Mouse (Mus musculus): ENCODE measurements around the gene Olfm2.
A peak's percentile ranks its signal among the peaks of the same experiment; 100 is the strongest.
"Not testable (repeated sequence)": the region's sequence is repeated elsewhere in the genome, so short reads cannot be mapped to it uniquely, and the experiment has no call there.

Olfm2 gene

GRCm38 (mm10) chr9:20653859-20654258, 92.3 kb downstream of the Olfm2 start:
- DNase-seq (ENCODE audit: low spot score in 2 of 2): no peak

DNA sequence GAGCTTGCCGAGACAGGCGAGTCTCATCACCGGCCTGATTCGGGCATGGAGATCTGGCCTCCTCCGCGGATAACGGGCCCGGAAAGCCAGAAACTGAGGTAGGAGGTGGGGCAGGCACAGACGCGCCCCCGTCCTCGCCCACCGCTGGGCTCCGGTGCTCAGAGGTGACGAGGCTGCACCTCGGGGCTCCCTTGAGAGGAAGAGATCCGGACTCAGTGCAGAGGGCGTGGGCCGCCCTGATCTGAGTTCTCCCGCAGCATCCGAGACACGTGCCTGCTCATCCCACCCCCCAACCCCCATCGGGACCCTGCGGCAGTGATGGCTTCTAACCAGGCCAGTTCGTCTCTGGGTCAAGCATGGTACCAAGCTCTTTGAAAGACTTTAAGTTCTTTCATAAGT, 93.9 kb downstream of the Olfm2 start:
- no peak for DNase-seq (ENCODE audit: low spot score in 2 of 2)

- DNase-seq (ENCODE audit: low spot score in 2 of 2): peak; percentile 98 to 99
These were observed 94.4 kb downstream of the Olfm2 start, which contains the start of gene Pin1 for GRCm38 (mm10) chr9:20651602-20652259. Gene Pin1 (plus strand): TSS chr9:20652095.

DNA sequence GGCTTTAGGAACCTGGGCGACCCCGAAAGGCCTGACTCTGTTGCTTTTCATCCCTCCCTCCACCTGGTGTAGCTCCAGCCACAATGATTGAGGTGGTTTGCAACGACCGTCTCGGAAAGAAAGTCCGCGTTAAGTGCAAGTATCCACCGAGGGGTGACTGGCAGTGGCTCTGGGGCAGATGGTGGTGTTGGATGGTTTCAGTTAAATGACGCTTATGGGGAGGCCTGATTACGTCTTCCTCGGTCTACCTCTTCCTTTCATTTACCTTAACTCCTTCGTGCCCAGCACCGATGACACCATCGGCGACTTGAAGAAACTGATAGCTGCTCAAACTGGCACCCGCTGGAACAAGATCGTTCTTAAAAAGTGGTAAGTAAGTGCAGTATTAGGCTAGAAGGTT, 101.0 kb downstream of the Olfm2 start:
- peak; percentile 71 to 77 for DNase-seq (ENCODE audit: low spot score in 2 of 2)

DNA sequence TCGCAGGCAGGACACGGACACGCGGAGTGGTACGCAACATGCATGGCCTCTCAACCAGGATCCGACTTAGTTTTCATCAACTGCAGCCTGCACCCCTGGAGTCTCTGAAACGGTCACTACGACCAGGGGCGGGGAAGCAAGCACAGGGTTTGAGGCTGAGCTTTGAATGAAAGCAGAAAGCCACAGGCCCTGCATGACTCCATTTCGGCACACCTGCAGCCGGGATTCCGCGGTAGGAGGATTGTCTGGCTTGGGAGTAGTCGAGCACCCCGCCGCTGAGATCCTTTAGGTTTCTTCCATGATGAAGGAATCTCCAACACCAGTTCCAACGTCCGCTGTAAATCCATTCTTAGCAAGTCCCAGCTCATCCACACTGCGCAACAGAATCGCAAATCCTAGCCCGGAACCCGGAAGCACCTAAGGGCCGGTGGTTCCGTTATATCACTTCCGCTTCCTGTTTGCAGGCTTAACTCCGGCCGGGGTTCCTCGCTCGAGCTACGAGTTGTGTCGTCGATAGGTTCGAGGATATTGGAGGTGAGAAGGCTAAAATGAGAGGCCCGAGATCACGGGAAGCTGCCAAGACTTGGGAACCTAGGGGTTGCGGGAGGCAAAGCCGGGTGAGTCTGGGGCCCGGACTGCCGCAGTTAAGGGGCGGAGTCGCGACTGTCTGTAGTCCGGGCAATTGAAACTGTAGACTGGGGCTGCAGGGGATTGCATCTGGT, 101.6 kb downstream of the Olfm2 start, which contains the start of gene Fbxl12:
TSS of gene Fbxl12 (minus strand) at position 408 of the 722 bp plus-strand sequence.
- DNase-seq (ENCODE audit: low spot score in 2 of 2): peak; percentile 76 to 79

GRCm38 (mm10) chr9:20643781-20644180, 102.4 kb downstream of the Olfm2 start:
- peak in 1 of 2 experiments; percentile 14 for DNase-seq (ENCODE audit: low spot score in 2 of 2)

DNA sequence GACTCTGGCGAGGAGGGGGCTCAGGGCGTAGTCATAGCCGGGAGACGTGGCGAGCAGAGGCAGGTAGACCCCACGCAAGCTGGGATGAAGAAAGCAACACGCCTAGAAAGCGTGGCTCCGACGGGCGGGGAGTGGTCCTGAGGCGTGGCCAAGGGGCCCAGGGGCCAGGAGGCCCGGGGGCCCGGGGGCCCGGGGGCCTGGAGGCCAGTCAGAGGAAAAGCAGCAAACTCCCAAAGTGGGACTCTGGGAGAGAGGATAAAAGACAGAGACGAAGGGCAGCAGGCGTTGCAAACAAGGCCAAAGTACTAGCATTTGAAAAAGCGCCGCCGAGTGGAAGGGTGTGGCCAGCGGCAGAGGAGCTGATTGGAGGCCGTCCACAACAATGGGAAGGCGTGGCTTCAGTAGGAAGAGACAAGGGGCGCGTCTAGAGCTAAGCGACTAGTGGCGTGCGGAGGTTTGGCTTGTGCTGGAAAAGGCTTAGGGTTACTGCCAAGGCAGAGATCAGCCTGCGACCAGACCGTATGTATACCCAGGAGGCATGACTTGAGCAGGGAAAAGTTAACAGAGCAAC, 103.2 kb downstream of the Olfm2 start:
- DNase-seq (ENCODE audit: low spot score in 2 of 2): peak; percentile 76 to 86

DNA sequence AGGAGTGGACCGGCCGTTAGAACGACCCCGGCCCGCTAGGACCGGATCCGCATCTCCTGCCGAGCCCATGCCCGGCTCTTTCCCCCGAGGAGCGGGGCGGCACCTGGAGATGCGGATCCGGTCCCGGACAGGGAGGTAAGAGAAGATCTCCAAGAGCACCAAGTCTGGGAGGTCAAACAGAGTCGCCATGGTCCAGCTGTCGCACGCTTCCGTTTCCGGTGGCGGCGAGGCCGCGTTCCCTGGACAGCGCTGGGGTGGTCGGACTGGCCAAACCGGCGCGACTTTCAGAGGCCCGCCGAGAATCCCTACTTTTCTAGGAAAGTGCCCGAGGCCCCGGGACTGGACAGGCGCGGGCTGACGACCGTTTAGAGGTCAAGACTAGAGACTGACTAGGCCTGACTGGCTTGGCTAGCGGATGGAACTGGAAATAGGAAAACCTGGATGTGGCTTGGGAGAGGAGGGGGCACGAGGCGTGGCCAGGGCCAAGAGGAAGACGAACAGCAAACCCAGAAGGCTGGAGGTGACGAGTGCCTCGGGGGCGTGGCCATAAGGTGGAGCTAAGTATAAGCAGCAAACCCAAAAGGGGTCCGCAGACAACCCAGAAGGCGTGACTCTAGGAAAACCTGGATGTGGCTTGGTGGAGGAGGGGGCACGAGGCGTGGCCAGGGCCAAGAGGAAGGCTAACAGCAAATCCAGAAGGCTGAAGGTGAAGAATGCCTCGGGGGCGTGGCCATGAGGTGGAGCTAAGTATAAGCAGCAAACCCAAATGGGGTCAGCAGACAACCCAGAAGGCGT, 103.9 kb downstream of the Olfm2 start, which contains the start of gene Ubl5:
TSS of gene Ubl5 (plus strand) at position 778 of the 795 bp plus-strand sequence.
- DNase-seq (ENCODE audit: low spot score in 2 of 2): peak; percentile 16 to 26

DNA sequence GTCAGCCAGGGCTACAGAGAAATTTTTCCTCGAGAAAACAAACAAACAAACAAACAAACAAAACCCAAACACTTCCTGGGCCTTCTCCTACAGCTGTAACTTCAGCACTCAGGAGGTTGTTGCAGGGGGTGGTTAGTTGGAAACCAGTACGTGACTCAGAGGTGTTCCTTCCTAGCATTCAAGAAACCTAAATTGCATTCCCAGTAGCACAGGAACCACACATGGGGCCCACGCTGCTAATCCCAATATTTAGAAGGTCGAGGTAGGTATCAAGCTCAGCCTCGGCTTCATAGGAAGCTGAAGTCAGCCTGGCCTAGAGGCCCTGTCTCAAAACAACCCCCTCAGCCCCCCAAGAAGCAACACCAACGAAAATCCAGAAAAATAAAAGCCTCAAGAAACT, 104.6 kb downstream of the Olfm2 start:
- no peak for DNase-seq (ENCODE audit: low spot score in 2 of 2)

DNA sequence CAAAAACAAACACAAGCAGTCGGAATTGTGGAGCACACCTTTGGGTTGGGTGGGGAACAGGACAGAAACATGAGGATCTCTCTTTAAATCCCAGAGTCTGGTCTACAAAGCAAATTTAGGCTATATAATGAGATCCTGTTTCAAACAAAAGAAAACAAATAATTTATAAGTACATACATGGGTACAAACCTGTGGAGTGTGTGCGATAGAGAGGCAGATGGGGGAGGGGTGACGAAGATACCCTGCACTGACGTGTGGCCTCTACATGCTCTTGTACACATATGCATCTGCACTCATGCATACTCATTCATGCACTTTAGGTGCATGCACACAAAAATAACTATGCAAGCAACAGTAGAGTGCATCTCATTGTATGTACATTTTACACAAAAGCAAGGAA, 106.7 kb downstream of the Olfm2 start:
- DNase-seq (ENCODE audit: low spot score in 2 of 2): no peak

GRCm38 (mm10) chr9:20638552-20638951, 107.6 kb downstream of the Olfm2 start:
- DNase-seq (ENCODE audit: low spot score in 2 of 2): no peak

DNA sequence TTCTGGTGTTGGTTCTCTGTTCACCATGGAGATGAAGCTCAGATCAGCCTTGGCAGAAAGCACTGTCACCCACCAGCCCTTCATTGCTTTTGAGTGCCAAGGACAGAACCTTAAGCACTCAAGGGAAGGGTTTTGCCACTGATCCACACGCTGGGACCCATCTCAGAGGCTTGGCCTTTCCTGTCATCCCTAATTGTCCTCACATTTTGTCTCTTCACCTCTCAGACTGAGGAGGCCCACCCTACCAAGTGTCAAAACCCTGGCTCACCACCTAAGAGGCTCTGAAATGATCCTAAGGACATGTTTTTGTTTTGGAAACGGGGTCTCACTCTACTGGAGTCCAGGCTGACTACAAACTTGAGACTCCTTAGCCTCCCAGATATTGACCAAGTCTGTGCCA, 109.4 kb downstream of the Olfm2 start:
- no peak for DNase-seq (ENCODE audit: low spot score in 2 of 2)

GRCm38 (mm10) chr9:20636256-20636655, 109.9 kb downstream of the Olfm2 start:
- peak in 1 of 2 experiments; percentile 49 for DNase-seq (ENCODE audit: low spot score in 2 of 2)

DNA sequence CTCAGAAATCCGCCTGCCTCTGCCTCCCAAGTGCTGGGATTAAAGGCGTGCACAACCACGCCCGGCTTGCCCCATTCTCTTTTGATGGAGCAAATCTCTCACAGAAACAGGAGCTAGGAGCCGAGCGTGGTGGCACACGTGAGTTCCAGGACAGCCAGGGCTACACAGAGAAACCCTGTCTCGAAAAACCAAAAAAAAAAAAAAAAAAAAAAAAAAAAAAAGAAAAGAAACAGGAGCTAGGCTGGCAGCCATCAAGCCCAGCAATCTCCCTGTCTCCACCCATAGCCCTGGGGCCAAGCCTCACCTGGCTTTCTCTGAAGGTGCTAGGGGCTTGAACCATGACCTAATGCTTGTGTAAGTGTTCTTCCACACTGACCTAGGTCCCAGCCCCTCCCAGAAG, 110.5 kb downstream of the Olfm2 start:
- DNase-seq (ENCODE audit: low spot score in 2 of 2): not testable (repeated sequence)

- DNase-seq (ENCODE audit: low spot score in 2 of 2): no peak
These were observed 114.8 kb downstream of the Olfm2 start for GRCm38 (mm10) chr9:20631332-20631731.
